Mouse (Mus musculus) gastrocnemius, postnatal 10 days (tissue): Measurements from ENCODE around the gene Tmem184a. TPM values are rescaled to one million over a fixed set of nuclear protein-coding genes. Genes with fewer than 3 reads are reported as not detected.

Source experiments
- DNase-seq: peaks from one replicate; pipeline ENCODE4 v3.0.0; 2021; ENCODE audit warnings: mixed read lengths
- total RNA-seq, 2 experiments: library from RNA; stranded (reverse); gene quantifications; 2 replicates each; pipeline ENCODE4 v1.2.3; 2021

The Tmem184a gene
- total RNA-seq, 2 experiments from 2014 or later = 0.32 to 0.52 TPM

GRCm38 (mm10) chr5:139813126-139813490 lies 6.6 kb downstream of the Tmem184a start:
- no peak for DNase-seq

- DNase-seq = no peak
Observed at GRCm38 (mm10) chr5:139812398-139813125, 7.2 kb downstream of the Tmem184a start.

- no peak for DNase-seq
Observed at GRCm38 (mm10) chr5:139811677-139812397, 7.9 kb downstream of the Tmem184a start.

DNA sequence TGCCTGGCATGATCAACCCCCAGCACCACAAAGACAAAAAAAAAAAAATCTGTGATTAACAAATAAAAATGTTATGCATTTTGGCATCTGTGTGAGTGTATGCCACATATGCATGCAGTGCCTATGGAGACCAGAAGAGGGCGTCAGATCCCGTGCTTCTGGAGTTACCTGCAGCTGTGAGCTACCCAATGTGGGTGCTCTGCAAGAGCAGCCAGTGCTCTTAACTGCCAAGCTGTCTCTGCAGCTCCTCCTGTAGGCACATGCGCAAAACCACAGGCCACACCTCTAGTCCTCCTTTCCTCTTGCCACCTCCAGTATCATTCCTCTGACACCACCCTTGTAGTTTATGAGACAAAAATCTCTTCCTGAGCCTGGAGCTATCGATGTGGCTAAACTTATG lies 10.3 kb downstream of the Tmem184a start:
- no peak for DNase-seq

- DNase-seq = no peak
Observed at GRCm38 (mm10) chr5:139805924-139806323, 13.8 kb downstream of the Tmem184a start.

GRCm38 (mm10) chr5:139804573-139805111 lies 15.1 kb downstream of the Tmem184a start:
- DNase-seq = no peak

GRCm38 (mm10) chr5:139804107-139804551 lies 15.6 kb downstream of the Tmem184a start:
- DNase-seq = no peak

DNA sequence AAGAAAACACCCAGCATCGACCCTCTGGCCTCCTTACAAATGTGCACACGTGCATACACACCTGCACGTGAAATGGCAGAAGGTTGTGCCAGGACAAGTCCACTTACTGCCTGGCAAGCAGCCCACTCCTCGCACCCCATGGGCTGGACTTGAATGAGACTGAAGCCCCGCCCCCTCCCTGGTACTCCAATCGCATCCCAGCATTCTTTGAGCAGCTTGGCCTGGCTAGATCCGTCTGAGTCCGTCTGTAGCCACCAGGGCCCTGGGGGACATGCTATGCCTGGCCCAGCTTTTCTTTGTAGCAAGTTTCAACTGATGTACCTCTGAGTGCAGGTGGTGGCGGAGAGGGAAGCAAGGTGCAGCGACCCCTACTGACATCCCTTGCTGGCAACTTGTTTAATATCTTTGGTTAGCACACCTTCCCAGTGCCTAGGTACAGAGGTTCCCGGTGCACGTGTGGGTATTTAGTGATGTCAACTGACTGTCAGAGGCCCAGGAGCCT lies 16.1 kb downstream of the Tmem184a start:
- DNase-seq = no peak

GRCm38 (mm10) chr5:139803165-139803564 lies 16.6 kb downstream of the Tmem184a start:
- no peak for DNase-seq

DNA sequence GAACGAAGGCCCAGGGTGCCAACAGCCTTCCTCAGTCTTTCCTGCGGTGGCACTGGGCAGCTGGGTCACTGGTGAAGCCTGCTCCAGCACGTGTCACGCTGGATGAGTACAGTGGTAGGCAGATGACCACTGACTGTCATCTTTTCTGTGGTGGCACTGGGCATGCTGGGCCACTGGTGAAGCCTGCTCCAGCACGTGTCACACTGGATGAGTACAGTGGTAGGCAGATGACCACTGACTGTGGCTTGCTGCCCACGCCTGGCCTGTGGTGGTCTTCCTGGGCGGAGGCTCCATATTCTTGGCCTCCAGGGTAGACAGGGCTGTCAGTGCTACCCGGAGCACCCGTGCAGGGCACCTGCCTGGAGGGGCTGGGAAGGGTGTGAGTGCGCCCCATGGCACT lies 17.8 kb downstream of the Tmem184a start:
- DNase-seq = no peak

DNA sequence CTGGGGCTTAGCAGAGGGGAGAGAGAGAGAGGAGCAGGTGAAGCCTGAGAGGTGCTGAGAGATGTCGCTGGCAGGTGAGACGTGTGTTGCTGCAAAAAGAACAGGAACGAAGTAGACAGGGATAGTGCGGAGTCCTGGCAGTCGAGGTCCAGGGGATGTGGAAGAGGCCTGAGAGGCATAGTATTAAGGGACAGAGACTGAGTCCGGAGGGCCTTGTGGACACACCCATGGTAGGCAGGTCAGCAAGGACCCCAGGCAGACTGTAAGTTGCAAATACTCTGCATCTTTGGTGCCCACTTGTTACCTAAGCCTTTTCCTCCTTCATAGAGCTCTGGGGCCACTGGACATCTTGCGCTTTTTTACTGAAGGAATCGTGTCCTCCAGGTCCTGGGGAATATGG lies 18.5 kb downstream of the Tmem184a start:
- DNase-seq = no peak

DNA sequence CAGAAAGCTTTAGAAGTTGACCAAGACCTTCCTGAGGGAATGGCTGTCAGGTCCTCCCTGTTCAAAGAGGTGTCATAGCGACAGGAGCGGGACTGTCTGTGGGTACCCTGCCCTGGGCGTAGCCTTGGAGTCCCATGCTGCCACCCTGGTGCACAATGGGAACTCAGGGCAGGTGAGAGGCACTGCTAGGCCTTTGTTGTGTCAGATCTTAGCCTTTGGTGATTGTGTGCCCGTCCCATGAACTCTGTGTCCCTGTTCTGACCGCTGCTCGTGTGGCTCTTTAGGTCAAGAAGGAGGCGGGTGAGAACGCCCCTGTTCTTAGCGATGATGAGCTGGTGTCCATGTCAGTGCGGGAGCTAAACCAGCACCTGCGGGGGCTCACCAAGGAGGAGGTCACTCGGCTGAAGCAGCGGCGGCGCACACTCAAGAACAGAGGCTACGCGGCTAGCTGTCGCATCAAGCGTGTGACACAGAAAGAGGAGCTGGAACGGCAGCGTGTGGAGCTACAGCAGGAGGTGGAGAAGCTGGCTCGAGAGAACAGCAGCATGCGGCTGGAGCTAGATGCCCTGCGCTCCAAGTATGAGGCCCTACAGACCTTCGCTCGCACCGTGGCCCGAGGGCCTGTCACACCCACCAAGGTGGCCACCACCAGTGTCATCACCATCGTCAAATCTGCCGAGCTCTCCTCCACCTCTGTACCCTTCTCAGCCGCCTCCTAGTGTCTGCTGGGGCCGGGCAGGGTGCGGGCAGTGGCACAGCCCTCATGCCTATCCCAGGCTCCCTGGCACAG lies 19.7 kb downstream of the Tmem184a start:
- DNase-seq = no peak

DNA sequence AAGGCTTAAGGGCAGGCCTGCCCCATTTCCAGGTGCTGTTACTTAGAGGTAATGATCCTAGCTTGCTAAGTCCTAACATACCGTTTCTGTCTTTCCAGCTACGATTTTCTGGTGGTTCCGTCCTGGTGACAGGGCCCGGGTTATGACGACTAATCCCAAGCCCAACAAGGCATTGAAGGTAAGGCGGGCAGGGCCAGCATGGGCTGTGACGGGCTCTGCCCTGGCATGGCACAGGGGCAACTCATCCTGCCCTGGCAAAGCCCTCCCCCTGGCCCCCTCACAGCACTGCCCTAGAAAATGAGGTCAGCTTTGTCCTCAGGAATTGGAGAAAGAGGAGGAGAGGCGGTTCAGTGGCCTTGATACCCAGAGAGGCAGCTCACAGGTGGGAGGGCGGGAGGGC lies 20.7 kb downstream of the Tmem184a start:
- no peak for DNase-seq

GRCm38 (mm10) chr5:139798168-139798900 lies 21.4 kb downstream of the Tmem184a start:
- no peak for DNase-seq

DNA sequence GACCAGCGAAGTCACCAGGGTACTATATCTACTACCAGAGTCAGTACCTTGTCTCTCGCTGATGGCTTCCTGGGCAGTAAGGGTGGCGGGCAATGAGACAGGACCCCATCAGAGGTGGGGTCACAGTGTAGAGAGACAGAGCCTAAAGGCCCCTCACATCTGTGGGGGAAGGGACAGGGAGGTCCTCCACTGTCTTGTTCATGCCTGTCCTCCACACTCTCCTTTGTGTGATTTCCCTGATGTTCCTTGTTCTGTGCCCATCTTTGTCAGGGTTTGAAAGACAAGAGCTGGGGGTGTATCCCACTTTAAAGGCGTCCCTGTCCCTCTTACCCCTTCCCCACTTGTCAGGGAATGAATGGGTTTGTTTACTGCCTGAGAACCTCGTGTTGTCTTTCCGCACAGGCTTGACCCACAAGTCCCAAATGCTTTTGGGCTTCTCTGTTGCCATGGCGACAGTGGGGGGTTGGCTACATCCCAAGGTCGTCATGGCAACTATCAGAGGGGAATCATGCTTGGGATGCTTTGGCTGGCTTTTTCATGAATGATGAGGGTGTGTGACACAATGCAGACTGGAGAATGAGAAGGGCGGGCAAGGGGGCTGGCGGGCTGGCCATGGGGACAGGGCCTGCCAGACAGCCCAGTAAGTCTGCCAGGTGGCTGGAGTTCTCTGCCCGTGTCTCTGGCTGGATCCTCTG lies 22.1 kb downstream of the Tmem184a start:
- peak; percentile 83 for DNase-seq

DNA sequence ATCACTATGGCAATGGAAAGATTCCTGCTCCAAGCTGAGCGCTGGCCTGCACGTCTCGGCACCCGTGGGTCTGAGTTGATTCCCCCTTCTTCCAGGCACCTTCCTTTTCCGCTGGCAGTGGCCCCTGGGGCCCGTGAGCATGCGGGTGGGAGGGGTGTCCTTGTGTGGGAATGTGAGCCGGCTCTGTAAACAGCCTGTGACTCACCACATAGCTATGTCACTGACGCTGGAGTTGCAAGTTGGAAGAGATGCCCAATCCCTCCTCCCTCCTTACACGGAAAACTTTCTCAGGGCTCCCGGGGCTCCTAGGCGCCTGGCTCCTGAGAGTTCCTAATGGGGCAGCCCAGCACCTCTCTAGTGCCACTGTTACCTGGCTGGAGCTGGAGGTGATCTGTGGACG lies 22.8 kb downstream of the Tmem184a start:
- DNase-seq = peak; percentile 78

- DNase-seq = no peak
Observed at GRCm38 (mm10) chr5:139796001-139796620, 23.6 kb downstream of the Tmem184a start.

DNA sequence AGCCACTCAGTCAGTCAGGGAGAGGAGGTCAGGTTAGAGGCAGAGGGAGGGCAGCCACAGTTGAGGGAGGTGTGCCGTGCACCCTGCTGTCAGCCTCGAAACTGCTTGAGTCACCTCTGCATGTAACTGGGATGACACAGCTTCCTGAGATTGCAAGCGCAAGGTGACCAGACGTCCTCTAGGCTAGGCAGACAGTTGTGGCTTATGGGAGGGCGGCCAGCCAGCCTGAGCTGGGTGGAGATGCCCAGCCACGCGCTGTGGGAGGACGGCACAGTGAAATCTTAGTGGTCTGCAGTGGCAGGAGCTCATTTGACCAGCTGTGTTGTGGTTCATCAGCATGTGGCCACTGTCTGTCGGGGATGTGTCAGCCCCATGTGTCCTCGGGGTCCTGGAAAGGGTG lies 24.8 kb downstream of the Tmem184a start:
- no peak for DNase-seq

- no peak for DNase-seq
Observed at GRCm38 (mm10) chr5:139794137-139794536, 25.6 kb downstream of the Tmem184a start.

- no peak for DNase-seq
Observed at GRCm38 (mm10) chr5:139793338-139794089, 26.2 kb downstream of the Tmem184a start.
